Mouse (Mus musculus) left cerebral cortex, adult 2 months (tissue): Measurements from ENCODE around the gene Ddah1. TPM values are rescaled to one million over a fixed set of nuclear protein-coding genes. Genes with fewer than 3 reads are reported as not detected.
"Not testable (repeated sequence)": the region's sequence is repeated elsewhere in the genome, so short reads cannot be mapped to it uniquely, and the experiment has no call there.

Experiments used
- DNase-seq, 2 experiments: peaks; one replicate each; pipeline ENCODE4 v3.0.0; 2021 to 2022; ENCODE audit warnings: low spot score in 2 of 2, mixed read lengths in 1 of 2; ENCODE audit errors: extremely low spot score in 1 of 2
- H3K27ac ChIP-seq: fragments of 200-600 bp; 2 replicates; pipeline ENCODE4 v1.8.1; 2022
- H3K4me3 ChIP-seq: fragments of 200-600 bp; 2 replicates; pipeline ENCODE4 v1.8.1; 2022
- CTCF ChIP-seq: fragments of 200-600 bp; IDR thresholded peaks from 2 replicates; pipeline ENCODE4 v1.8.1; 2022; ENCODE audit warnings: antibody characterized with exemption, mild to moderate bottlenecking, moderate library complexity
- intact Hi-C: fragments of 180-260 bp; cut with DNase I; formaldehyde crosslinking; loops from one replicate; pipeline ENCODE4 v1.15.1; 2025
- total RNA-seq, 2 experiments: library from RNA; stranded (reverse); gene quantifications; 2 replicates each; pipeline ENCODE4 v1.2.3; 2021

The Ddah1 gene
- total RNA-seq, 2 experiments from 2014 or later: 57.1 to 59.7 TPM

GRCm38 (mm10) chr3:145855299-145855698, 96.8 kb downstream of the Ddah1 start:
- DNase-seq: no peak
- intact Hi-C loops: no loop called here
- no peak for TF ChIP-seq CTCF

GRCm38 (mm10) chr3:145858388-145858787, 99.9 kb downstream of the Ddah1 start:
- intact Hi-C loops: no loop called here
- peak; percentile 25 for TF ChIP-seq CTCF
- no peak for DNase-seq
- H3K27ac ChIP-seq: no peak overlapping the region
- H3K4me3 ChIP-seq: no peak overlapping the region

More at GRCm38 (mm10) chr3:145855299-145855698, 96.8 kb downstream of the Ddah1 start:
- Histone ChIP-seq H3K27ac (no peak overlapping the region), H3K4me3 (no peak overlapping the region)

GRCm38 (mm10) chr3:145862521-145862920, 104.0 kb downstream of the Ddah1 start:
- H3K27ac ChIP-seq: no peak overlapping the region
- intact Hi-C loops: no loop called here
- DNase-seq: no peak
- no peak for TF ChIP-seq CTCF
- H3K4me3 ChIP-seq: no peak overlapping the region

- no peak overlapping the region; the same call in 1 of the 2 replicates for H3K27ac ChIP-seq
- no peak overlapping the region for H3K4me3 ChIP-seq
- TF ChIP-seq CTCF: no peak
- intact Hi-C loops: no loop called here
- DNase-seq: no peak
These were observed 105.7 kb downstream of the Ddah1 start for GRCm38 (mm10) chr3:145864033-145864712.

GRCm38 (mm10) chr3:145864713-145865233, 106.3 kb downstream of the Ddah1 start:
- Histone ChIP-seq H3K27ac (no peak overlapping the region), H3K4me3 (no peak overlapping the region)
- intact Hi-C loops: no loop called here
- DNase-seq: no peak
- TF ChIP-seq CTCF: no peak

GRCm38 (mm10) chr3:145872680-145873079, 114.2 kb downstream of the Ddah1 start:
- no peak overlapping the region for H3K27ac ChIP-seq
- H3K4me3 ChIP-seq: no peak overlapping the region
- TF ChIP-seq CTCF: no peak
- intact Hi-C loops: no loop called here
- DNase-seq: no peak

GRCm38 (mm10) chr3:145873271-145873670, 114.8 kb downstream of the Ddah1 start:
- intact Hi-C loops: no loop called here
- no peak for DNase-seq
- TF ChIP-seq CTCF: no peak
- H3K27ac ChIP-seq: no peak overlapping the region
- H3K4me3 ChIP-seq: no peak overlapping the region

- TF ChIP-seq CTCF: no peak
- no peak overlapping the region for H3K4me3 ChIP-seq
- intact Hi-C loops: no loop called here
- DNase-seq: no peak
- H3K27ac ChIP-seq: no peak overlapping the region
These were observed 115.7 kb downstream of the Ddah1 start for GRCm38 (mm10) chr3:145874126-145874525.

GRCm38 (mm10) chr3:145876120-145876519, 117.6 kb downstream of the Ddah1 start:
- Histone ChIP-seq H3K27ac (no peak overlapping the region), H3K4me3 (no peak overlapping the region)
- intact Hi-C loops: no loop called here
- DNase-seq: no peak
- no peak for TF ChIP-seq CTCF

- H3K4me3 ChIP-seq, intact Hi-C loops, H3K27ac ChIP-seq, DNase-seq: not testable (repeated sequence)
These were observed 120.4 kb downstream of the Ddah1 start for GRCm38 (mm10) chr3:145878867-145879266.

GRCm38 (mm10) chr3:145880335-145880734, 121.9 kb downstream of the Ddah1 start:
- H3K27ac ChIP-seq: no peak overlapping the region
- intact Hi-C loops: no loop called here
- DNase-seq: no peak
- H3K4me3 ChIP-seq: no peak overlapping the region
- TF ChIP-seq CTCF: no peak

GRCm38 (mm10) chr3:145882076-145882874, 123.8 kb downstream of the Ddah1 start:
- DNase-seq: no peak
- no peak overlapping the region for H3K27ac ChIP-seq
- intact Hi-C loops: no loop called here
- no peak for TF ChIP-seq CTCF
- no peak overlapping the region for H3K4me3 ChIP-seq
